Mouse (Mus musculus): ENCODE measurements around the gene Pi4ka.
A peak's percentile ranks its signal among the peaks of the same experiment; 100 is the strongest.

The Pi4ka gene

DNA sequence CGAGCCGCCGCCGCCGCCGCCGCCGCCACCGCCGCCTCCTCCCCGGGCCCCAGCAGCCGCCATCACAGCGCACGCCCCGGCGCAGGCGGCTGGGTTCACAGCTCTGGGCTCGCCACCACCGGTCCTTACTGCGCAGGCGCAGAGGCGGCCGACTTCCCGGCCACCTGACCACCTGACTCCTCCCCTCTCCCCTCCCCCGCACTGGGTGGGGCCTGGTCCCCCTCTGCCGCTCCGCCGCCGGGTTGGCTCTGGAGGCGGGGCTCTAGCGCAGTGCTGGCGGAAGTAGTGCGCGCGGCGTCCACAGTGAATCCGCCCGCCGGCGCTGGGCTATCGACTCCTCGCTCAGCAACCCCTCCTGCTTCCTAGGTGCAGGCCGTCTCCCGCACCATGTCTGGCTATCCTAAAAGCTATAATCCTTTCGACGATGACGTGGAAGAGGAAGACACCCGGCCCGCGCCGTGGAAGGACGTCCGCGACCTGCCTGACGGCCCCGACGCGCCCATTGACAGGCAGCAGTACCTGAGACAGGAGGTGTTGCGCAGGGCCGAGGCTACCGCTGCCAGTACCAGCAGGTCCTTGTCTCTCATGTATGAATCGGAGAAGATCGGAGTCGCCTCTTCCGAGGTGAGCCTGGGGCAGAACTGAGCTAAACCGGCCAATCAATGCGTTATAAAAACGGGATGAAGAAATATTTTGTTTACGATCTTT is at the start of gene Pi4ka, which contains the start of gene Snap29:
Gene Pi4ka (minus strand): TSS at position 579 of the 708 bp plus-strand sequence.
Gene Snap29 (plus strand): TSS at position 251 of the 708 bp plus-strand sequence.
- peak; percentile 100 for DNase-seq (ENCODE audit: low spot score in 2 of 2)

DNA sequence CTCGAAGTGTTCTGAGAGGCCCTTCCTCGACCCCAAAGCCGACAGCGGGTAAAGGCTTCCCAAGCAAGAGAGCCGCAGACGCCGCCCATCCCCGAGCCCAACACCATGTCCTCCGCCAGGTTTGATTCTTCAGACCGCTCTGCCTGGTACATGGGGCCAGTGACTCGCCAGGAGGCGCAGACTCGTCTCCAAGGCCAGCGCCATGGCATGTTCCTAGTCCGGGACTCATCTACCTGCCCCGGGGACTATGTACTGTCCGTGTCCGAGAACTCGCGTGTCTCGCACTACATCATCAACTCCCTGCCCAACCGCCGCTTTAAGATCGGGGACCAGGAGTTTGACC is 46.2 kb upstream of the Pi4ka start:
- no peak for DNase-seq (ENCODE audit: low spot score in 2 of 2)

DNA sequence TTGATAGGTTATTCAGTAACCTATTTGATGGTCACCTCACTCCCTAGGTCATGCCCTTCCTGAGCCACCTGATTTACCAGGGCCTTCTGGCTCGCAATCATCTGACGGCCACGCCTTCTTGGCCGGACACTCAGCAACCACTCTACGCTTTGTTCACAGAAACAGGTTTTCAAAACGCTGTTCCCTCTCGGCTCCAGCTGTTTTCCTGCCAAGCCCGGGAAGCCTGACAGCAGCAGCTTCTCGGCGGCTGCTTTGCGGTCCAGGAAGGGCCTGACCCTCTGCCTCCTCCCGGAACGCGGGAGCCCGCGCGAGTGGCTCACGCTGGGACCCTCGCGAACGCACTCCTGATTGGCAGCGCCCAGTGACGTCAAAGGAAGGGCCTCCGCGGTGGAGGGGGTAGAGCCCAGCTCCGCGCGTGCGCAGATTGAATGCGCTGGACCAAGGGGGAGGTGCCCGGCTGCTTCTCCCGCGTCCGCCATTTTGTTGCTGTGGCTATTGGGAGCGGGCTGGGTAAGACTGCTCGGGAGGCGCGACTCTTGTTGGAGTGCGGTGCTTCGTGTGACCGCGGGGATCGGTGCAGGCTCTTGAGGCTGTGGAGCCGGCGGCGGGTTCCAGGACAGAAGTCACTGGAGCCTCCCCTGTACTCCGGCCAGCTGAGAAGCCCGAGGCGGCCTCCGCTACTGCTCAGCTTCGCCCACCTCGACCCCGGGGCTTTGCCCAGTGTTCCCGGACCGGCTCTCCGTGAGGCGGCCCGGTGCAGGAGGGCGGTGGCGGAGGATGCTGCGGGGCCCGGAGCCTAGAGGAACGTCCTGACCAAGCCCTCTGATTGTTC is 45.6 kb upstream of the Pi4ka start, which contains the start of gene Crkl:
Gene Crkl (plus strand): TSS at position 447 of the 832 bp plus-strand sequence.
- DNase-seq (ENCODE audit: low spot score in 2 of 2), result peak; percentile 98

DNA sequence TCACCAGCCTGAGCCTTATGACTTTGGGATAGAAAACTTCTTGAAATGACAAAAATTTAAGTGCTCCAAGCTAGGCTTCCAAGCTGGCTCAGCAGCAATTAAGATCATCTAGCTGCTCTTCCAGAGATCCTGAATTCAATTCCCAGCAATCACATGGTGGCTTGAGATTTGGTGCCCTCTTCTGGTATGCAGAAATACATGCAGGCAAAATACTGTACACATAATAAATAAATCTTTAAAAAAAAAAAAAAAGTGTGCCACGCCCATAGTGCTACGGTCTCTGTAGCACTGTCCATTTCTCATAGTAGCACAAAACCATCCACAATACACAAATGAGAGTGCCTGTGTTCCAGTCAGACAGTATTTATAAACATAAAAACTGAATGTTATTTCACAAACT is 26.5 kb upstream of the Pi4ka start:
- DNase-seq (ENCODE audit: low spot score in 2 of 2), result no peak

DNA sequence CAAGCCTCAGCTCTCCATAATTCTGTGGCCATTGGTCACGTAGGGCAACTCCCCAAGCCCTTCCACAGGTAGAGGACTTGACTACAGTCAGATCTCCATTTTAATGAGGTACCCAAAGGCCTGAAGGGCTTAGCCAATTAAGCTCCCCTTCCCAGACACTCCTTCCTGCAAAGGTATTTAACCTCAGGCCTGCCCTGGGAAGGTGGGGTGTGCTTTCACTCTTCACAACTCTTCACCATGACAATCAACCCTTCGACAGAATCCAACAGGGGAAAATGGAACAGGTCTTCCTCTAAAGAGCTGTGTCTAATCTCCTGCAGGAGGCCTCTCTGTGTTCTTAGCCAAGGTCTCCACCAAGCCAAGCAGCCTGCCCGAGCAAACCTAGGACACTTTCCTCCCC is 16.9 kb upstream of the Pi4ka start:
- DNase-seq (ENCODE audit: low spot score in 2 of 2), result no peak

DNA sequence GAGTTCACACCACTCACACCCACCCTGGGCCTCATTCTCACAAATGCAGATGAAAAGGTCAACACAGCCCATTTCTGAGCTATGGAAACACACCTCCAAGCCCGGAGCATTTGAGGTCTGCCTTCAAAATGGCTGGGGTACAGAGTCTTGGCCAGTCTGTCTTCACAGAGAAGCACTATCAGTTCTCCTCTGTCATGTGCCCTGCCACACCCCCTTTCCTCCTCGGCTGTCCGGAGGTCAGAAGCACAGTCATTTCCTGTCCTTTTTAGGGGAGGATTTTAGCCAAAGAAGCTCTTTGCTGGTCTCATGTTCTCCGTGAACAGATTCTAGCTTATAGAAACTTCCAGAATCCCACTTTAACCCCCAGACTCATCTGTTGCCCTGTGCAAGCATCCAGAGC is 4.1 kb upstream of the Pi4ka start:
- peak; percentile 32 to 40 for DNase-seq (ENCODE audit: low spot score in 2 of 2)

DNA sequence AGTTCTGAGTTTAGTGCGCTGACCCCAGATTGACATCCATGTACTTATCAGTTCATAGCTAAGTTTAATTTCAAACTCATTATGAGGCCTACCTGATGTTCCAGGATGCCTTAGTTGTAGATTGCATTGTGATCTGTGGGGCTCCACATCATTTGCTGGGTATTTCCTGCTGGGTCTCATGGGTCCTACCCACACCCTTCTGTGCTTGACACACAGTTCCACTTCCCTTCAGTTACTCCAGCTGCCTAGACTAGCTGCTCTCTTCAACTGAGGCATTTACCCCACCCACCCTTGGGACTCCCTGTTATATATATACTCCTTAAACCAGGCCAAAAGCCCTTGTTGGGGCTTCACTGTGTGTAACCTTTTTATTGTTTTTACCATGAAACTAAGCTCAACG is 2.9 kb upstream of the Pi4ka start:
- peak; percentile 21 to 45 for DNase-seq (ENCODE audit: low spot score in 2 of 2)

DNA sequence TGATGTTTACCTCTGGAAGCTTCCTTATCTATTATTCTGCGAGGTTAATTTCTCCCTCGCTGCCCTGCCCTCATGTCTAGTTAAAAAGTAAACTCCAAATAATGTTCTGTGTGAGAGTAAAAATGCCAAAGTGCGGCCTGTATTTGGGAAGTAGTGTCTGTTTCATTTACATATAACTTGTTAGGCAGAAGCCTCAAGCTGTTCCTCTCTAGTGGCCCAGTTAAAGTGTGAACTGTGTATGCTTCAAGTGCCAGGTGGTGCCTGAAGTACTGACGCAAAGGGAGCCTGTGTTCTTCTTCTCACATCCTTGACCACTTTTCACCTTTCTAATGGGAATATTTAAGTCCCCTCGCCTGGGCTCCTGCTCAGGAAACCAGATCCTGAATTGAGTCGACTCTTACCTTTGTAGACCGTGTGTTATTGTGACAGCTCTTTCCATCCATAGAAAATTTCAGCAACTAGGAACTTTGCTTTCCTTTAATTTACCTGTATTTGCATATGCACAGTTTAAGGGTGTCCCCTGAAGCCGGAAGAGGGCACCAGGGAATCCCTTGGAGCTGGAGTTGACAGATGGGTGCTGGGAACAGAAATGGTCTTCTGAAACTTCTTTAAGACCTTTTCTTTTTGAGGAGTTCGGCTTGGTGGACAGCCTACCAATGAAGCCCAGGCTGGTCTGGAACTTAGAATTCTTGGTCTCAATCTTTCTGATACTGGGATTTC is 558 bp upstream of the Pi4ka start:
- no peak for DNase-seq (ENCODE audit: low spot score in 2 of 2)

DNA sequence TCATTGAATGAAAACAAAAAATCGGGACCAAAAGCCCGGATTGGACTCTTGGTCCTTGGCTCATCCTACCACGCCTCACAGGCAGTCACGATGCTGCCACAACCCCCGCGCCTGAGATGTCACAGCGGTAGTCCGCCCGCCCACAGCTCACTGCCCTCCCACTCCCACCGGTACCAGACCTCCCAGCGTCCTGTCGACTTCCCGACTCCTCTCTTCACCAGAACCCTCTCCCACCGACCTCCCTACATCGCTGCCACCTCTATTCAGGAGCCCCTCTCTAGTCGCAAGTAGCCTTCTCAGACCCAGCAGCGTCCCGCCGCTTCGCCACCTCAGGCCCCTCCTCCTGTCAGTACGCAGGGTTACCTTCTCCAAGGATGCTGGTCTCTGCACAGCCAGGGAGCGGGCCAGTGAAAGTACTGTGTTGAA is 830 bp downstream of the Pi4ka start:
- DNase-seq (ENCODE audit: low spot score in 2 of 2), result peak; percentile 66 to 72

DNA sequence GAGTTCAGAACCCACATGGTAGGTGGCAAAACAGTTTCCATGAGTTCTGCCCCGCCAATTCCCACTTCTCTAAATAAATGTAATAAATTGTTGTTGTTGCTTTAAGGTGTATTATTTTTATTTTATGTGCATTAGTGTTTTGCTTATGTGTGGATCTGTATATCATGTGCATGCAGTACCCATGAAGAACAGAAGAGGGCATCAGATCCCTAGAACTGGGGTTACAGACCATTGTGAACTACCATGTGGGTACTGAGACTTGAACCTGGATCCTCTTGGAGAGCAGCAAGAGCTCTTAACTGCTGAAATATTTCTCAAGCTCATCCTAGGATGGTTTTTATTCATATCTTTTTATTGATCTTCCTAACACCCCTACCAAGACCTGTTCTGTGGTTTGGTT is 3.3 kb downstream of the Pi4ka start:
- peak in 1 of 2 experiments; percentile 44 for DNase-seq (ENCODE audit: low spot score in 2 of 2)

DNA sequence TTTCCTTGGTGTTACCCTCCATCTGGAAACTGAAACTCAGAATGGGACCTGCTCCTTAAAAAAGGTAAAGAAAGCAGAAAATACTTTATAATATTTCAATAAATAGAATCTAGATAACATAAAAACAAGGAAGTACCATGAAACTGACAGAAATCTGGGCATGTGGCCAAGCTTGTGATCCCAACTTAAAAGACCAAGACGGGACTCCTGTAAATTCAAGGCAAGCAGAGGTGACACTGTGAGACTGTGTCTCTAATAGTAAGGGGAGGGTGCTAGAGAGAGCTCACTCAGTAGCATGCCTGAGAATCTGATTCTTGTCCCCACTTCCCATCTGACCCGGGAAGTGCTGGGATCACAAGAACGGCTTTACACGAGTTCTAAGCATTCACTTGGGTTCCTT is 13.3 kb downstream of the Pi4ka start:
- DNase-seq (ENCODE audit: low spot score in 2 of 2), result no peak

DNA sequence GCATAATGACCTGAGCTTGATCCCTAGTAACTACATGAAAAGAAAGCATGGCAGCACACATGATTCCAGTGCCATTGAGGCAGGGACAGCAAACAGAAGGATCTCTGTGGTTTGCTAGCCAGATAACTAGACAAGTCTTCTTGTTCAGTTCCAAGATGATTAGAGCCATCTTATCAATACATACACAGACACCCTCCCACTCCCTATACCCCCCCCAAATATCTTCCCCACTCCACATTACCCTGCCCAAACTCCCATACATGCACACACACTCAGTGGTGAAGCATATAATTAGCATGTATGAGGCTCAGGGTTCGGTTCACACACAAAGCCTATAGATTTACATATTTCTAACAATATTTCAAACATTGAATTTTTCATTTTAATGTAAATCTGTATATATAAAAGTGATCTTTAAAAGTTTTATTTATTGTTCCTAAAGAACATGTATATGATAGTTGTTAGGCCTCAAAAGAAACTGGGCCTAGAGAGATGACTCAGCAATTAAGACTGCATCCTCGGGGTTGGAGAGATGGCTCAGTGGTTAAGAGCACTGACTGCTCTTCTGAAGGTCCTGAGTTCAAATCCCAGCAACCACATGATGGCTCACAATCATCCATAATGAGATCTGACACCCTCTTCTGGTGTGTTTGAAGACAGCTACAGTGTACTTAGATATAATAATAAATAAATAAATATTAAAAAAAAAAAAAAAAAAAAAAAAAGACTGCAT is 22.4 kb downstream of the Pi4ka start:
- no peak for DNase-seq (ENCODE audit: low spot score in 2 of 2)

DNA sequence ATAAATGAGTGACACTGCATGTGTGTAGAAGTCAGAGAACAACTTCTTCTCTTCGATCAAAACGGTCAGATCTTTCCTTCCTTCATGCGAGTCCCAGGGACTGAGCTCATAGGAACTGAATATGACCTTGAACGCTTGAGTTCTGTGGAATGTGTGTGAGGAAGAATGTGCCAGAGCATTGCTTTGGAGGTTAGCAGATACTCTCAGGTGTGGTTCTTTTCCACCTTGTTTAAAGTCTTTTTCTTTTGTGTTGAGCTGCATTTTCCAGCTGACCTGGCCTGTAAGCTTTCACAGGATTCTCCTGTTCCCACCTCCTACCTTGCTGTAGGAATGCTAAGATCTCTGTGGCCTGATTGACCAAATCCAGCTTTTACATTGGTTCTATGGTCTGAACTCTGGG is 23.8 kb downstream of the Pi4ka start:
- no peak for DNase-seq (ENCODE audit: low spot score in 2 of 2)

DNA sequence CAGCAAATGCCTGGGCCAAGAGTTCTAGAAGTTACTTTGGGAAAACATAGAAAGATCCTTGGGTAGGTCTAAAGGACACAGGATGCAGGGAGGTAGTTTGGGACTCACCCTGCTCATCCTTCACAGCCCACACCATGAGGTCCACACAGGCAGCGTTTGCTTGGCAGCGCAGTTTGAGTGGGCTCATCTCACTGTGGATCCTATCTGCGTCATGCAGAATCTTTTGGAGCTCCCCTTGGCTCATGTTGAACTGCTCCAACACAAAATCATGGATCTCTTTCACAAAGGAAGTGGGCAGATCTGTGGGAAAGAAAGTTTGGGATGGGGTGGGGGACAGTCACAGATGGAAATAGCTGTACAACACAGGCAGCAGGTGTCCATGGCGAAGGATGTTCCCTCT is 47.3 kb downstream of the Pi4ka start:
- no peak for DNase-seq (ENCODE audit: low spot score in 2 of 2)

DNA sequence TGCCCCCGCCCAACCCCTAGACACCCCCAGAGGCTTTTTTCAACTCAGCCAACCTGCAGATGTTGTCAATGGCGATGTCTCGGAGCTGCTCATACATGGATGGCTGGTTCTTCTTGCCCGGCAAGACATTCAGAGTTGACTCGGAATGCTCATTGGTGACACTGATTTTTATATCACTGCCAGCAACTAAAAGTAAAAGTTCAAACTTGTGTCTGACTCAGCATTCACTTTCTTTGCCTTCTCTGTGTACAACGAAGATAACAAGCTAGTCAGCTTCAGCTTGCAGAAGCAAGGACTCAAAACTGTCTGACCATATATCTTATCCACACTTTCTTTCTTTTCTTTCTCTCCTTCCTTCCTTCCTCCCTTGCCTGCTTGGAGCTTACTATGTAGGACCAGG is 50.1 kb downstream of the Pi4ka start:
- no peak for DNase-seq (ENCODE audit: low spot score in 2 of 2)

DNA sequence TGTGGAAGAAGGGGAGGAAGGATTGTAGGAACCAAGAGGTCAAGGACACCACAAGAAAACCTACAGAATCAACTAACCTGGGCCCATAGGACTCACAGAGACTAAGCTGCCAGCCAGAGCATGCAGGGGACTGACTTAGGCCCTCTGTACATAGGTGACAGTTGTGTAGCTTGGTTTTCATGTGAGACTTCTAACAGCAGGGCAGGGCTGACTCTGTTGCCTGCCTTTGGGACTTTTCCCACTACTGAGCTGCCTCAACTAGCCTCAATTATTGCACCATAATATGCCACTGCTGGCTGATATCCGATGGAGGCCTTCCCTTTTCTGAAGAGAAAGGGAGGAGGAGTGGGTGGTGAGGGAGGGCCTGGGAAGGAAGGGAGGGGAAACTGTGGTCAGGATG is 59.3 kb downstream of the Pi4ka start:
- DNase-seq (ENCODE audit: low spot score in 2 of 2), result no peak

DNA sequence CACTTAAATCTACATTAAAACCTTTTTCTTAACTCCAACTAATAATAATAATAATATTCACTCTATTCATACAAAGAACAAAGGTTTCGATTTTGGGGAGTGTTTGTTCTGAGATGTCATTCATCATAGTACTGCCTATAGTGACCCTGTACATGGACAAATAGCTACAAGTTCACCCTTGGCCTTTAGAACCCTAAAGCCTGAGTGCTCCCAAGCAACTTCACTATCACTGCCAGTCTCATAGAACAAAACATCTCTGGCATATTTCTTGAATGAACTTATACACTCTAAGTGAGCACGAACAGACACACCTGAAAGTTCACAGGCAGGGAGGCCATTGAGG is 60.3 kb downstream of the Pi4ka start:
- DNase-seq (ENCODE audit: low spot score in 2 of 2), result no peak

DNA sequence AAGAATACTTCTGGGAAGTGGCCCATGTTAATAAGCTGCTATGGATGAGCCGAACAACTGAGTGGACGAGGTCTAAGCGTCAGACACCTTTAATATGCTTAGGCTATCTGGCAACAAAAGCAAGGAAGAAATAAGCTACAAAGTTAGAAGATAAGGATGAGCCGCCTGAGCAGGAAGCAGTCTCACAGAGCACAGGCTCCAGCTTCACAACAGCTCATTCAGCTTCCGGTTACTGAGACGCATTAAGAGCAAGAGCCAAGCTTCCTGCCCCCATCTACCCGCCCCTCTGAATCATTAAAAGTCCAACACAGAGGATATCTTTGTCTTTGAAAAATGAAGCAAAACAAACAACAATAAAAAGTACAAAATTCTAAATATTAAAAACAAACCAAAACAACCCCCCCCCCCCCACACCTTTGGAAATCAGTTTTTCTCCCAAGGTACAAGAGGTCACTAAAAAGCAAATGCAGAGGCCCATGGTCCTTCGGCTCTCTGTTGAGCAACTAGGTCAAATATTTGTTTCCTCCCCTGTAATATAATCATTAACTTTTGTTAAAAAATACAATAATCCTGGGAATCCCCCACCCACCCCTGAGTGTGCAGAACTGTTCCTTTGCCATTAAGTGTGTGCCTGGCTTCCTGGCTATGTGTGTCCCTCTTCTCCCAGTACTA is 60.8 kb downstream of the Pi4ka start:
- no peak for DNase-seq (ENCODE audit: low spot score in 2 of 2)

DNA sequence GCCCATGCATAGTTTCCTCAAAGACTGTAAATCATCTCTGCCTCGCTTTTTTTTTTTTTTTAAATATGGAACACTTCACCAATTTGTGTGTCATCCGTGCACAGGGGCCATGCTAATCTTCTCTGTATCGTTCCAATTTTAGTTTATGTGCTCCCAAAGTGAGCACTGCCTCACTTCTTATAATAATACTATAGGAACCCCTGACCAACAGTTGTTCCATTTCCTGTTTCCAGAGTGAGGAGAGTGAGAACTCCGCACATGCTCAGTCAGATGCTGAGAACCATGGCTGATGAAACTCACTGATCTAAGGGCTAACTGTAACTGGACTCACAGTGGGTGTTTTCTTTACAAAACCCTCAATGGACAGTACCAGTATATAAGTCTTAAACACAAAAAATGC is 64.3 kb downstream of the Pi4ka start:
- DNase-seq (ENCODE audit: low spot score in 2 of 2), result no peak

DNA sequence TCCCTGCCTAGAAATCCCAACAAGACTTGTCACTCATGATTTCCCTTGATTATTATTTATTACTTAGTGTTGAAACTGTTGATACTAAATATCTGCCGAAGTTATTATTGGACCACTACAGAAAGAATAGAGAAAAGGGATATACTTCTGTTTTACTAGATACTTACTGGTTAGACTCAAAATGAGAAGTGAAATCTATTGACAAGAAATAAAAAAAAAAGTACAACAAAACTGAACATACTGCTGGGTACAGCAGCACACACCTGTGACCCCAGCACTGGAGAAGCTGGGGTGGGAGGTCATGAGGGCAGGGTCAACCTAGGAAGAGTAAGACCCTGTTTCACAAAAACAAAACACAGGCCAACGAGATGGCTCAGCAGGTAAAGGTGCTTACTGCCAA is 65.4 kb downstream of the Pi4ka start:
- no peak for DNase-seq (ENCODE audit: low spot score in 2 of 2)

DNA sequence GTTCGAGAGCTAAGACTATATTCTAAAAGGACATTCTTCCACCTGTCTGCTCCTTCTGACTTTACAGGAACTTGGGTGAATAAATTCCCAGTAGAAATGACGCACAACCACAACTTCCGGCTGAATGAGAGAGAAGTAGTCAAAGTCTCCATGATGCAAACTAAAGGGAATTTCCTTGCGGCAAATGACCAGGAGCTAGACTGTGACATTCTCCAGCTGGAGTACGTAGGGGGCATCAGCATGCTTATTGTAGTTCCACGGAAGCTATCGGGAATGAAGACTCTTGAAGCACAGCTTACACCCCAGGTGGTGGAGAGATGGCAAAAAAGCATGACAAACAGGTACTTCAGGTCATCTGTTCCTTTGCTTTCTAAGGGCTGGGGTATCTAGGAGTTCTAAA is 66.4 kb downstream of the Pi4ka start:
- DNase-seq (ENCODE audit: low spot score in 2 of 2), result peak in 1 of 2 experiments; percentile 7

All from heart, adult 9 months (tissue).